Mouse (Mus musculus): Measurements from ENCODE around the gene Sox5.

The Sox5 gene

DNA sequence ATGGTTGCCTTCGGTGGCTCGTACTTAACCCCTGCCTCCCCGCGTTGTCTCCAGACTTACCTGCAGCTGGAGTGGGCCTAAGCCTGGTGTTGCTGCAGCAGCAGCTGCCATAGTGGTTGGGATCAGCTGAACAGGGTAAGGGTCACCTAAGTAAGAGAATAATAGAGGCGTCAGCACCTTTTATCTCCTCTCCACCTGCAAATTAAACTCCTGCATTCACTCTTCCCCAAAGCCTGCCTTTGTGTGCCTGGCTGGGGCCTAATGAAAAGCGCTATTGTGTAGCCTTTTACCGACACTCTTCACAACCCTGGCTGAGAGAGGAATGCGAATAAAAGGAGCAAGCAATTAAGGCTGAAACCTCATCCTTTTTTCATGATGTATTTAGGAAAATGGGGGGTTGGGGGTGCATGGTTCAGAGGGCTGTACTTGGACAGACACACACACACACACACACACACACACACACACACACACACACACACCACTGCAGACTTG is 840.4 kb downstream of the Sox5 start:
- DNase-seq (ENCODE audit: low spot score) = no peak

DNA sequence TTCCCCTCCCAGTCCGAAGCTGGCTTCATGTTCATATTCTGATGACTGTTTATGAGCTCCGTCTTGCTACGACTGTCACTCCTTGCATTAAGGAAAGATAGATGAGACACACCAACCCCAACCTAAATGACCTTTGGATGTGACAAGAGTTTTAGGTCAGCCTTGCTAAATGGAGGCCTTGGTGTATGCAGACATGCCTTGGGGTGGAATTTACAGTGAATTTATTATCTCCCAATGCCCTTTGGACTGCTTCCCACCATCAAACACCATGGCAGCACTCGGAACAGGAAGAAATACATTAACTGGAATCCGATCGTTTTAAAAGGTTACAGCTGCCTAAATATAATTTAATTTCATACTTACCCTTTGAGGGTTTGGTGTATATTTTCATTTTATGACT is 858.6 kb downstream of the Sox5 start:
- DNase-seq (ENCODE audit: low spot score) = no peak

DNA sequence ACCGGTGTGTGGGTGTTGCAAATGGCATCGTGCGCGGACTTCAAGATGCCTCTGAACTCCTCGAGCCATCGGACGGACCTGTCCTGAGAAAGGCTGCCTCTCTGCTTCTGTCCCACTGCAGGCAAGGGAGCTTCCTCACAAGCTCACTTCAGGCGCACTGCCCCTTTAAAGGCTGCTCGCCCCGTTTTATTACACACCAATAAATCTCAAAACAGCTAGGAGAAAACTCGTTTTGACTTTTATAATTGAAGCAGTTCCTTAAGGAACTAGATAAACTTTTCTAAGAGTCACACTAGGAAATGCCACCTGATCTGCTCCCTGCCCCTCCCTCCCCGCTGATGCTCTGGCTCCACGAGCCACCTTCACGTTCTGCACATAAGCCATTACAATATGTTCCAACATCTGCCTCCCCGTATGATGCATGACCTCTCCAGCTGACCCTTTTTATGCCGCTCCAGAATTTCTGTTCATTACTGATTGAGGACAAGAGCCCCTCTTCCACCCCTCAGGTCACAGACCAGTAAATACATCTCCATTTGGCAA is 863.3 kb downstream of the Sox5 start:
- no peak for DNase-seq (ENCODE audit: low spot score)

DNA sequence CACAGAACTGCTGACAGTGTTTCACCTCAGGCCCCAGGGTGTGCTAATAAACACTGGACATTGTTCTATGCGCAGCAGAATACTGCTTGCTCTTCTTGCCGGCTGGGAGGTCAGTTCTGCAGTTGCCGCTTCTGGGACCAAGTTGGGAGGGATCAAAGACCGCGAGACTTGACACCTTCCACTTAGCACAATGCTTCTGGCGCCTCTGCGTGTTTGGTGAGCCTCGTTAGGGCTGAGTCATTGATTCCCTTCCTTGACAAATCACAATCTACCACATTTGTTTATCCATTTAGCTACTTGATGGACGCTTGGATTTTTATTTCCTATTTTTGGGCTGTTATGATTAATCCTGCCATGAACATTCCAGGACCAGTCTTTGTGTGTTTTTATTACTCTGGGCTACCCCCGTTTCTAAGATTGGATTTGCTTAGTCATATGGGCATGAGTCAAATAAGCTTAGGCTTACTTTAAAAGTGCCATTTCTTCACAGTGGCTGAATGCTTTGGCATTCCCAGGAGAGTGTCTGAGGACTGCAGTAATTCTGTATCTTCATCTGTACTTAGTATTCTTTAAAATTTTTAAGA is 865.5 kb downstream of the Sox5 start:
- no peak for DNase-seq (ENCODE audit: low spot score)

DNA sequence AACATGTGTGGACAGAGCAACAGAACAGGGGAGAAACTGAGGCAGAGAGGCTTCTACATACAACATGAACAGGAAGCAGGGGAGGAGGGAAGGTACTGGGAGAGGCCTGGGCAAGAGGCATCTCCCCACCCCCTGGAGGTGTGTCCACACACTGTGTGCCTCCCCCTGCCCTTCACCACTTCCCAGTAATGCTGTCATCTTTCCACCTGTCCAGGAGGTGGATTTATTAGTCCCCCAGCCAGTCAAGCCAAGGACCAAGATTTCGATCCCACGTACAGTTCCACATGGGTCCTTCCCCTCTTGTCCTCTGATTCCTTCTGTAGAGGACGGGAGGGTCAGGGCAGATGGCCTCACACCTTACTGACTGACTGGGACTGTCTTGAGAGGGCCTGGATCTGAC is 866.1 kb downstream of the Sox5 start:
- no peak for DNase-seq (ENCODE audit: low spot score)

DNA sequence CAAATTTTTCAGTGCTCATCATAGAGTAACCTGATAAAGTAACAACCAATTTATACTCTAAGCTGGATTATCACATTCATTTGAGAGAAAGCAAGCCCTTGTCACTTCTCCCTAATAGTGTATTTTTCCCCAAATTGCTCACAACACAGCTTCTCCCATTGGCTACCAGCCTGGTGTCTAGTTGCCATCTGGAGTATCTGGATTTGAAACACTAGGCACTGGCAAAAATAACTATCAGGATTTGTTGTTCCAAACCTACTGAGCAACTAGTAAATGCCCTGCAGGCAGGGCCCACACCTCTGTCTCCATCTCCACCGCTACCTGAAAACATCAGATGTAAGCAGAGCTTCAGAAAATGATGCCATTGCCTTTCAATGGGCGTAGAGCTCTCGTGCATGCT is 869.5 kb downstream of the Sox5 start:
- no peak for DNase-seq (ENCODE audit: low spot score)

DNA sequence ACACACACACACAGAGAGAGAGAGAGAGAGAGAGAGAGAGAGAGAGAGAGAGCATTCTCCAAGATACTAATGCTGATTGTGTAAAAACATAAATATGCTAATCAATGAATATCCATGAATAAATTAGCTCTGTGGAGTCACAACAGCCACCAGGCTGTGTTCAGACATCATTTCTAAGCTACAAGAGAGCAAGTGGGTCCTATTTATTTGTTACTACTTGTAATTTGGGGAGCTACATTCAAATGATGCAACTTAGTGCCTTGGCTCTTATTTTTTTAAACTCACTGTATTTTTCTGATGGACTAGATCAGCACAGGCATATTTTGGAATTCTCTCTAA is 877.1 kb downstream of the Sox5 start:
- no peak for DNase-seq (ENCODE audit: low spot score)

DNA sequence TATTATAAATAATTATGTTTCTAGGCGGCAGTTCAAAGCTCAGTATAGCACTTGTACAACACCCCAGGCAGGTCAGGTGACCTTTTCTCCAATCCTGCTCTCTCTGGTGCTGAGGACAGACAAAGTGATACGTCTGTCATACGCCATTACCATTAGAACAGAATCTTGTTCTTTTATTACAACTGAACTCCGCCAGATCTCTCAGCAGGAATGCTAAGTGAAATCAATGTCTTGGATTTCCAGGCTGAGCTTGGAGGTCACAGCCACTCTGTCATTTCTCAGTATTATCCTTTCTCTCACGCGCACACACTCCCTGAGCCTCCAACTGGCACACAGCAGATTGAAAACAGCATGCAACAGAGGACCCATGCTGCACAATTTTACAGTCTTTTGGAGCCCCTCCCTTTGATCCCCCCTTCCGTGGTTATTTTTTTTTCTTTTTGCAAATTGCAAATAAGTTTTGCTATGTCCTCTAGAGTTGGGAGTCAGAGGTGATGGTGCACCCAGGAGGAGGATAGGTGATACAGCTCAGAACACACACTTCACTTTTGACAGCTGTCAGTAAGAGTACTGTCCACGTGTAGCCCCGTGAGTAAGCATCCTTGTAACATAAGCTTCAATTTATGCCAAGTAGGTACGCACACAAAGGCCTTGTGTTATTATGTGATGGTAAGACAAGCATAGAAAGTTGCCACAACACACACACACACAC is 877.6 kb downstream of the Sox5 start:
- DNase-seq (ENCODE audit: low spot score) = no peak

DNA sequence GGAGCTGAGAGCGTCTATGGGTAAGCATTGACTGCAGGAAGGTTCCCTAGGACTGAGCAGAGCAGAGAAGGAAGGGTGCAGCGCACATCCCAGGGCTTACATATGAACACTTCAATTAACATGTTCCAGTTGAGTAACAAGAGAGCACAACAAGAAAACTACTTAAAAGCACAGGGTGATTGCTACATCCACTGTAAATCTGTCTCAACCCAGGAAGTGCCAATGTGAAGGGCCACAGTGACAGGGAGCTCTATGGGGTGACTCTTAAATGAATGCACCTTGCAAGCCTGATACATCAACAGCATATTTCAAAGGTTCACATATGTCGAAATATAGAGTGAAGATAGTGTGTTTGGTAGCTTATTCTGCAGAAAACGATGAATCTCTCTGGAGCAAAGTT is 880.9 kb downstream of the Sox5 start:
- DNase-seq (ENCODE audit: low spot score) = no peak

DNA sequence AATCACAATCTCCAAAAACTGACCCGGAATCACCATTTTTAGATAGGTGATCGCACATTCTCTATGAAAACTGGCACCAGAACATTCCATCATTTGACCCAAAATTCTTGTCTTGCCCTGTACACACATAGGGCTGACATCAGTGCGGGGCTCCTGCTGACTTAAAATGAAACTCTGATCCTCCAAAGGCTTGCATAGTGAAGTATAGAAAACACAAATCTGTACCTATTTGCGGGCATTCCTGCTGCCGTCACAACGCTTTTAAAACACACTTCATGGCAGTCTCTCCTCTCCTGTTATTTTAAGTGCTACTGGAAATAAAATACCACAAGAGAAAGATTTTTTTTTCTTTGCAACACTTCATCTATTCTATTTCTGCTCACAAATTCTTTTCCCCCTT is 886.7 kb downstream of the Sox5 start:
- DNase-seq (ENCODE audit: low spot score) = no peak

DNA sequence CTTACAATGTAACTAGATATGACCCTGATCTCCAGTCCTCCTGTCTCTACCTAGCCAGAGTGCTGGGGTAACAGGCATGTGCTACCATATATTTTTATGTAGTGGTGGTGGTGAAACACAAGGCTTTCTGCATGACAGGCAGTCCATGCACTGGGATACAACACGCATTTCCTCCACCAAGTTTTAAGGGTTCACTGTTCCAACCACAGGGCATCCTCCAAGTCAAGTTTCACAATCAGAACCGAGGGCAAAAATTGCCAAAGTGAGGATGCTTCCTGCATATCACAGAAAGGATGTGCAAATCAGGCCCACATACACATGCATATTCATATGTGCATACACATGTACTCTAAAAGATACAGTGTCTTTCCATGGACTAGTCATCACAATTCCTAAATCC is 888.9 kb downstream of the Sox5 start:
- DNase-seq (ENCODE audit: low spot score) = no peak

DNA sequence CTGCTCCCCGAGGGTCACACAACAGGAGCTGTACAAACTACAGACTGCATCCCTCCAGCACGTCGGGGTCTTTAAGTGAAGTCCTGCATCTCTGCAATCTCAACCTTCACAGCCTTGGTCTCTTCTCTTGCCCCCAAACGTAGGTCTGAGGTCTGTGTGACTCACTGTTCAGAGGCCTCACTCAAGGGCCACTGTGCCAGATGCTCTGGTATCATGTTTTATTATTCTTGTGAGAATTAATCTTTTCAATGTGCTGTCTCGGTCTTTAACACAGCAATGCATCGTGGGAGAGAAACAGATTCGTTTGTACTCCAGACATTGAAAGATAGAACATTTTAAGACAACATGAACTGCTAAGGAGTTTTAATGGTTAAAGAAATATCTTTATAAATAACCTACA is 893.2 kb downstream of the Sox5 start:
- no peak for DNase-seq (ENCODE audit: low spot score)

DNA sequence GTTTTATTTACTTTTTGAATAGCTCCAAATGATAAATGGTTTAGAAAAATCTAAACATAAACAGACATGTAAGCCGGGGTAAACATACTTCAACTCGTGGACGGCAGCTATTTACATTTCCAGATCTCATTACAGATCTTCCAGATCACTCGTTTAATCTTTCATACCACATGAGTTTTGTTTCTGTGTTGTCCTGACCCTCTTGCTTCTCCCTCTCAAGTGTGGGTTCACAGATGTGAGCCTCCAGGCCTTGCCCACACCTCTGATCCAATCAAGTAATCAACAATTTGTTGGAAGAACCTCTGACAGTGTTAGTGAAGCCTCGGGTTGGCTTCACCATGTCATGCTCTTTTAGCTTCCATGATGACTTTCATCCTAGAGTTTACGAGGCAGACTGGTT is 903.3 kb downstream of the Sox5 start:
- DNase-seq (ENCODE audit: low spot score) = no peak

DNA sequence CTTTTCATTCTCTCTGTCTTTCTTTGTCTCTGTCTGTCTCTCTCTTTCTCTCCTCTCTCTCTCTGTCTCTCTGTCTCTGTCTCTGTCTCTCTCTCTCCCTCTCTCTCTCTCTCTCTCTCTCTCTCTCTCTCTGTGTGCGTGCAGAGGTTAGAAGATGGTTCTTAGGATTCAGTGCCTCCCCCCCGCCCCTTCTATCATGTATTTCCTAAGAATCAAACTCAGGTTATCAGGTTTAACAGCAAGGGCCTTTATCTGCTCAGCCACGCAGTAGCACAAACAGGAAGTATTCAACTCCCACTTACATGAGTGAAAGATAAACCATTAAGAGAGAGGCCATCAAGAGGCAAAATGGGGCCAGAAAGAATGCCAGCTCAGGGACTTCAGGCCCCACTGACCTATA is 913.0 kb downstream of the Sox5 start:
- no peak for DNase-seq (ENCODE audit: low spot score)

DNA sequence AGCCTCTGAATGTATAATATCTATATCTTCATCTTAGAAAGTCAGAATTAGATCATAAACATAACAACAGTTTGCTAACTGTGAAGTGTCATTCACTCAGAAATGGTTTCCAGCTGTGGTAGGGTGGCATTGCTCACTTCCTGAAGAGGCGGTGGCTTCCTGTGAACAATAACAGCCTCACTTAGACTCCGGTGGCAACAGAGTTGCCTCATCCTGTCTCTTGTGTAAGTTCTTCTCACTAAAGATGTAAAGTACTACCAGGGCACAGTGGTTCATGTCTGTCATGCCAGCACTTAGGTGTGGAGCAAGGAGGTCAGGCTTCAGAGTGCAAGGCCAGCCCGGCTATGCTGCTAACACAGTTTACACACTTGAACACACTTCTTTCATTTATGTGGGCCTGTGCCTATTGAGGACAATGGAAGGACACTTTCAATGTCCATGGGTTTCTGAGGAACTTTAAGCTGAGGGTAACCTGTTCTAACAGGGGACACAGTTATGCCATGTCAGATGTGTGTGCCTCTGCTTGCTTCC is 913.6 kb downstream of the Sox5 start:
- no peak for DNase-seq (ENCODE audit: low spot score)

DNA sequence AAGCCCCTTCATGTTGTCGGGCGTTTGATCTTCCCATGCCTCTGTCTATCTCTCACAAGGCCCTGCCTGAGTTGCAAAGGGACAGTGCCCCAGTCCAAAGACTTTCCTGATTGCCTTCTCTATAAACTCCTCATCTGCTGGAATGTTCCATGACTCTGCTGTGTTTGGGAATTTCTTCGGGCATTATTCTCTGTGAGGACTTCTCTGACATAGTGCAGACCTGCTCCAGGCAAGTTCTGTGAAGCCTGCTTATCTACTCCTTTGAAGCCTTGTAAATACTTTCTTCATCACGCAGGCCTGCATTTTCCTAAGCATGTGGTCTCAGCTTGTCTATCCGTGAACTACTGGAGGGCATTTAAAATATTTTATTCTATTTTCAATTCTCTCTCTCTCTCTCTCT is 914.7 kb downstream of the Sox5 start:
- DNase-seq (ENCODE audit: low spot score) = no peak

DNA sequence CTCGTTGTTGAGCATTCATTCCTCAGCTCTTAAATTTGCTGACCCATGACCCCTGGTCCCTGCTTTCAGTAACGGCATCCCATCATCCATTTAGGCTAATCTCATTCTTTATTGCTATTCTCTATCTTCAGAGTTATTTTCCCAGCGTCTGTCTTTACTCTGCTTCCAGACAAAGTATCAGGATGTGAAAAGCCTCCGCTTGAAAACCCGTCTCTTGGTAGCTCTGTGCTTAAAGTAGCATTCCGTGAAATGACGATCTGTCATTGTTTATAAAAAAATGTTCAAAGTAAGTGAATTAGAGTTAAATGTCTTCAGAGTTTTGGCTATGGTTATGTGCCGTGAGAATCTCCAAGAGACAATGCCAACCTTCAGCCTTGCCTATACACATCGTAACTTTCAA is 915.2 kb downstream of the Sox5 start:
- DNase-seq (ENCODE audit: low spot score) = no peak

DNA sequence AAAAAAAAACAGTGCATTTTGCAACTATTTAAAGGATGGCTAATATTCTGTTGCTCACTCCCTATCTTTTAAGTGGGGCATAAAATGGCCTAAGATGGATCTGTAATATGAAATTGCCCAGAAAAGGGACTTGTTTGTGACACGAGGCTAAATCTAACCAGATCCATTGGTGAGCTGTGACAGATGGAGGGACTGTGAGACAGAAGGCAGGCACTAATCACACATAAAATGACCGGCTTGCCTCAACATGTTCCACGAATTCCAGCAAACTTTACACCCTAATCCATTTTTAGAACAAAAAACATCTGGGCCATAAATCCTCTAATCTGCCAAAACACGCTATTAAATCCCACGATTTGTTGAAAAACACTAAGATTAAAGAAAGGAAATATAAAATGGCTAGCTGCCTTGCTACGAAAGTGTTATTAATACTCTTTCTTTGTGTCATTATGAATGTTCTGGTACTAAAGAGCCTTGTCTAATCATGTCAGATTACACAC is 919.1 kb downstream of the Sox5 start:
- no peak for DNase-seq (ENCODE audit: low spot score)

DNA sequence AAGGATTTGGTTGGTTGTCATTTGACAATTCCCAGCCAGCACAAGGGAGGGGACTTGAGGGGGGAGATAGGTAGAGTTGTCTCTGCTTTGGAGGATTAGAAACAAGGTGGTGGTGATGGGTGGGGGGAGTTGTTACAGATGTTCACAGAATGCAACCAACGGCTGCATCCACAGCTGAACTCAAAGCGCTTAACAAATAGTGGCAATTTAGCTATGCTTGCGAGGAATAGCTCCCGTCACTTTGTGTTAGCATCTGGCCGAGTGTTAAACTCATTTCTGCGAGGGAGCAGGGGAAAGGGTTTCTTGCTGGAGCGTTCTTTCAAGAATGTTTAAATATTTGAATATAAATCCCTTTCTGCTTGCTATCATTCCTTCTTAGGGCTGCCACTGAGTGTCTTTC is 921.7 kb downstream of the Sox5 start:
- DNase-seq (ENCODE audit: low spot score) = no peak

DNA sequence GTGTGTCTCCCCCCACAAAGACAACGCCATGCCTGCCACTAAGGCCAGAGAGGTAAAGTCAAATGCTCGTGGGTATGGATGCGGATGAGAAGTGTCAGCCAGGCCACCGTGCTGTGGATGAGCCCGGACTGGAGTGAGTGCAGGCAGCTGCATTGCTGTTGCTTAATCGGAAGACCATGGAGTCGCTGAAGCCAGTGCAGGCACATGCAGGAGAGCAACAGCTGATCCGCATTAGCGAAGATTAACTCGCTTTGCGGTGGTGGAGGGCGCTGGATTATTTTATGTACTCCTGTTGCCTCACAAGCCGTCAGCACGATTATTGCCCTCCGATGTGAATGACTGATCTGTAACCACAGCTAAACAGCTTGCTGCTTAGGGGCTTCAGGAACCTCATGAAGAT is 922.2 kb downstream of the Sox5 start:
- DNase-seq (ENCODE audit: low spot score) = no peak

DNA sequence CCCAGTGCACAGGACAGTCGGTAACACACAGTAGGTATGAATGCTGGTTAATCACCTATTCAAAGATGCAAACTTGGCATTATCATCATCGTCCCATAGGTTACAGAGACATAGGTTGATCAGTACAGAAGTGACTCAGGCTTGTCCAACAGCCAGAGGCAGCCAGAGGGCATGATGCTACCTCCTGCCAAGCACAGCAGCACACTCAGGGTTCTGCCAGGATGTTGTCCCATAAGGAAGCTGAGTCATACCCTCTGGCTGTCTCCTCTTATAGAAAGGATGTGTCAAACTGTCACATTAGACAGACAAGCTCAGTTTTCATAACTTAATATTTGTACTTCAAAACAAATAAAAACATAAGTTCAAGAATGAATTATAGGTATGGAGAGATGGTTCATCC is 923.2 kb downstream of the Sox5 start:
- no peak for DNase-seq (ENCODE audit: low spot score)

DNA sequence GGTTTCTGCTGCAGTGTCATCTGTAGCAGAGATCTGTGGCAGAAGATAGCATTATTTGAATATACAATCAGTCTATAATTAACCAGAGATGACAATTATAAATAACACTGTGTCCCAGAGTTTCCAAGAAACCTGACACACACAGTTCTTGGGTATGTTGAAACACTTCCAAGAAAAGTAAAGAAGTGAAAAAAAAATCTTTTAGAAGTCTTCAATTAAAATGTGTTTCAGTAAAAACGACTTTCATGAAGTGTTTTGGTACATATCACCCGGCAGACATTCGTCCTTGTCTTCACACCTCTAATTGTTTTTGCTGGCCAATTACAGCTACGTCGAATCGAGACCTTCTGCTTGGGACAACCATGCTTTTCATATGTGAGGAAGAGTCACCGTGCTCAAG is 924.4 kb downstream of the Sox5 start:
- DNase-seq (ENCODE audit: low spot score) = no peak

DNA sequence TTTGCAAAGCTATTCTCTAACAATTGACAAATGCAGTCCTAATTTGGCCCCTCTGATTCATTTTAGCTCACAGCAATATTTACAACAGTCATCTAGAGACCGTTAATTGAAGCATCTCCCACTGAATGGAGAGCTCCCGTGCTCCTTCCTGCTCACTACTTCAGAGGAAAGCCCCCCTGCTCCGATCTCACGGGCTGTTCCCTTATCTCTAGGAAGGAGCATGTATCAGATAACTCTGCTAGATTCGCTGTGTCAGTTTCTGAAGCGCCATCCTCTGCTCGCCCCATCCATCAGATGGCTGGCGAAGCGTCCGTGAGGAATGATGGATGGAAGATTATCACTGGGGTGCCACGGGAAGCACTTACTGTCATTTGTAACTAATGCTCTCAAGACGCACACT is 926.4 kb downstream of the Sox5 start:
- DNase-seq (ENCODE audit: low spot score) = no peak

DNA sequence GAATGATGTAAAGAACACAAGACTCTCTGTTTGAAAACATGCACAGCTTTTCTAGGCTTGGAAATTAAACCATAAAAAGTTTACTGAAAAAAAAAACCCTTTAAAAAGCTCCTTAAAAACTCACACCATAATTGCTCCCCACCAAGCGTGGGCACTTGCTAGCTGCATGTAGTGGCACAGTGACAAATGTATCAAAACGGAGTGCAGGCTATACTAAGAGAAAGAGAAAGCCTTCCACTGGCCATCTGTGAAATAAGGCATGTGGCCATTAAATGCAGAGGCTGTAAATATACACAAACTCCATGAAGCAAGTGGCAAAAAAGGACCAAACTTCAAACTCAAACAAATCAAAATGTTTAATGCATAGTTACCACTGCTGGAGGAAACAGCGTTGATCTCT is 927.7 kb downstream of the Sox5 start:
- DNase-seq (ENCODE audit: low spot score) = no peak
